Mouse (Mus musculus) embryonic fibroblast, embryonic 13.5 days (primary cell): ENCODE measurements around the gene Tomm5.
A peak's percentile ranks its signal among the peaks of the same experiment; 100 is the strongest.

Experiments
- CTCF ChIP-seq: IDR thresholded peaks from 2 replicates; pipeline ENCODE4 v1.5.1; 2011; ENCODE audit warnings: mild to moderate bottlenecking, control low read depth, low read length, moderate library complexity, borderline replicate concordance; ENCODE audit not compliant: insufficient read depth
- POLR2A ChIP-seq: IDR thresholded peaks from 2 replicates; pipeline ENCODE4 v1.6.1; 2011; ENCODE audit warnings: low read depth, mild to moderate bottlenecking, control low read depth, low read length, moderate library complexity

- 0 out of 2 replicates have a peak, but pooled peaks have one; percentile 2 for TF ChIP-seq CTCF
- TF ChIP-seq POLR2A = peak; percentile 92
These were observed at the start of gene Tomm5 for GRCm38 (mm10) chr4:45107601-45108277.
